Mouse (Mus musculus) megakaryocyte, embryonic 14.5 days (primary cell): ENCODE data around the gene Mrpl17. TPM values are rescaled to one million over a fixed set of nuclear protein-coding genes. Genes with fewer than 3 reads are reported as not detected.

Source experiments
- H3K27me3 ChIP-seq: replicated peaks from 2 replicates; pipeline ENCODE3; 2012; ENCODE audit warnings: inconsistent platforms
- H3K36me3 ChIP-seq: replicated peaks from 2 replicates; pipeline ENCODE3; 2012; ENCODE audit warnings: low read length, inconsistent platforms, mixed read lengths
- H3K4me1 ChIP-seq: 2 replicates; pipeline ENCODE4 v1.6.1; 2012; ENCODE audit warnings: inconsistent platforms
- H3K4me3 ChIP-seq: replicated peaks from 2 replicates; pipeline ENCODE3; 2012; ENCODE audit warnings: moderate library complexity, mild to moderate bottlenecking, inconsistent platforms
- H3K9me3 ChIP-seq: 2 replicates; pipeline ENCODE4 v1.6.1; 2012; ENCODE audit warnings: inconsistent platforms
- FLI1 ChIP-seq: IDR thresholded peaks from 2 replicates; pipeline ENCODE4 v1.6.1; 2012; ENCODE audit warnings: low read length, inconsistent platforms, mixed read lengths
- GATA1 ChIP-seq: IDR thresholded peaks from 3 replicates; pipeline ENCODE4 v1.6.1; 2012; ENCODE audit warnings: mixed read lengths, low read length, inconsistent platforms, borderline replicate concordance
- polyA plus RNA-seq: library from polyadenylated mRNA; stranded (reverse); fragments of >175 nt; gene quantifications from 2 replicates; pipeline ENCODE4 v1.2.3, GENCODE M21; 2012; ENCODE audit warnings: low replicate concordance; ENCODE audit not compliant: insufficient read depth

Mrpl17 gene
- polyA plus RNA-seq, 1 experiment, result 274 TPM

GRCm38 (mm10) chr7:105787285-105788140 lies 23.4 kb downstream of the Mrpl17 start, which contains the start of gene Dchs1:
Gene Dchs1, minus strand, starts transcription at chr7:105787654.
- peaks cover 27% of the 10 kb centered on the region for H3K4me1 ChIP-seq
- H3K36me3 ChIP-seq, result no peaks in the 10 kb centered on the region
- TF ChIP-seq GATA1 (no peak), FLI1 (no peak)
- peaks cover 3% of the 10 kb centered on the region; the same call in 1 of the 2 replicates for H3K9me3 ChIP-seq
- peak within 1 kb of the TSS; percentile 87 for H3K4me3 ChIP-seq
- peaks cover 91% of the 10 kb centered on the region for H3K27me3 ChIP-seq

GRCm38 (mm10) chr7:105786506-105787284 lies 24.2 kb downstream of the Mrpl17 start:
- peaks cover 95% of the 10 kb centered on the region for H3K27me3 ChIP-seq
- H3K4me3 ChIP-seq, result peak overlapping the region; percentile 87

GRCm38 (mm10) chr7:105784556-105784955 lies 26.3 kb downstream of the Mrpl17 start:
- H3K4me1 ChIP-seq, result peaks cover 30% of the 10 kb centered on the region
- 0 out of 2 replicates have a peak, but pooled peaks cover 3% of the 10 kb centered on the region for H3K9me3 ChIP-seq
- H3K36me3 ChIP-seq, result no peaks in the 10 kb centered on the region
- no peak for TF ChIP-seq FLI1
- peaks cover 91% of the 10 kb centered on the region for H3K27me3 ChIP-seq
- no peak overlapping the region for H3K4me3 ChIP-seq

More at GRCm38 (mm10) chr7:105786506-105787284, 24.2 kb downstream of the Mrpl17 start:
- H3K4me1 ChIP-seq, result peaks cover 31% of the 10 kb centered on the region
- peaks cover 3% of the 10 kb centered on the region; the same call in 1 of the 2 replicates for H3K9me3 ChIP-seq
- TF ChIP-seq GATA1 (no peak), FLI1 (no peak)
- H3K36me3 ChIP-seq, result no peaks in the 10 kb centered on the region

- H3K27me3 ChIP-seq, result peaks cover 88% of the 10 kb centered on the region
- peaks cover 37% of the 10 kb centered on the region for H3K4me1 ChIP-seq
- H3K36me3 ChIP-seq, result no peaks in the 10 kb centered on the region
- TF ChIP-seq GATA1 (no peak), FLI1 (no peak)
- H3K9me3 ChIP-seq, result 0 out of 2 replicates have a peak, but pooled peaks cover 3% of the 10 kb centered on the region
- H3K4me3 ChIP-seq, result no peak overlapping the region
These were observed 27.0 kb downstream of the Mrpl17 start for GRCm38 (mm10) chr7:105783861-105784260.

GRCm38 (mm10) chr7:105778553-105779265 lies 32.2 kb downstream of the Mrpl17 start:
- peak overlapping the region; percentile 68 for H3K4me3 ChIP-seq
- H3K36me3 ChIP-seq, result no peaks in the 10 kb centered on the region
- H3K27me3 ChIP-seq, result peaks cover 65% of the 10 kb centered on the region
- peaks cover 42% of the 10 kb centered on the region for H3K4me1 ChIP-seq
- no peaks in the 10 kb centered on the region for H3K9me3 ChIP-seq
- TF ChIP-seq GATA1 (no peak), FLI1 (no peak)

- Histone ChIP-seq H3K27me3 (peaks cover 61% of the 10 kb centered on the region), H3K4me3 (peak overlapping the region; percentile 87), H3K36me3 (no peaks in the 10 kb centered on the region), H3K9me3 (no peaks in the 10 kb centered on the region), H3K4me1 (peaks cover 42% of the 10 kb centered on the region)
- TF ChIP-seq GATA1, result no peak
- no peak for TF ChIP-seq FLI1
These were observed 32.9 kb downstream of the Mrpl17 start for GRCm38 (mm10) chr7:105777797-105778552.

GRCm38 (mm10) chr7:105777316-105777715 lies 33.6 kb downstream of the Mrpl17 start:
- TF ChIP-seq FLI1 (no peak), GATA1 (no peak)
- H3K27me3 ChIP-seq, result peaks cover 61% of the 10 kb centered on the region

GRCm38 (mm10) chr7:105776026-105776425 lies 34.9 kb downstream of the Mrpl17 start:
- H3K4me1 ChIP-seq, result peaks cover 33% of the 10 kb centered on the region
- H3K4me3 ChIP-seq, result no peak overlapping the region
- no peaks in the 10 kb centered on the region for H3K9me3 ChIP-seq
- TF ChIP-seq GATA1, result no peak
- TF ChIP-seq FLI1, result no peak
- no peaks in the 10 kb centered on the region for H3K36me3 ChIP-seq
- H3K27me3 ChIP-seq, result peaks cover 65% of the 10 kb centered on the region

More at GRCm38 (mm10) chr7:105777316-105777715, 33.6 kb downstream of the Mrpl17 start:
- no peak overlapping the region for H3K4me3 ChIP-seq
- peaks cover 36% of the 10 kb centered on the region for H3K4me1 ChIP-seq
- H3K9me3 ChIP-seq, result no peaks in the 10 kb centered on the region
- no peaks in the 10 kb centered on the region for H3K36me3 ChIP-seq
